Mouse (Mus musculus) liver, adult 2 months (tissue): ENCODE data around the gene Cfap126. TPM values are rescaled to one million over a fixed set of nuclear protein-coding genes. Genes with fewer than 3 reads are reported as not detected.

Source experiments
- DNase-seq: peaks from one replicate; pipeline ENCODE4 v3.0.0-alpha.2; 2011; ENCODE audit warnings: low read depth, low spot score; ENCODE audit errors: extremely low read depth
- H3K27ac ChIP-seq: fragments of 200-500 bp; replicated peaks from 2 replicates; pipeline ENCODE4 v1.5.1; 2012; ENCODE audit warnings: low read depth, mild to moderate bottlenecking, control low read depth, inconsistent platforms, low read length; ENCODE audit not compliant: insufficient read depth
- H3K27me3 ChIP-seq: fragments of 200-500 bp; 2 replicates; pipeline ENCODE4 v1.6.1; 2012; ENCODE audit warnings: mild to moderate bottlenecking, moderate library complexity, low read length, inconsistent platforms; ENCODE audit not compliant: control insufficient read depth, insufficient read depth
- H3K36me3 ChIP-seq: fragments of 200-500 bp; 2 replicates; pipeline ENCODE4 v1.6.1; 2012; ENCODE audit warnings: low read length, inconsistent platforms; ENCODE audit not compliant: control insufficient read depth, insufficient read depth
- H3K4me1 ChIP-seq: fragments of 200-500 bp; 2 replicates; pipeline ENCODE4 v1.6.1; 2011; ENCODE audit warnings: low read length; ENCODE audit not compliant: control insufficient read depth, insufficient read depth
- H3K4me3 ChIP-seq: fragments of 200-500 bp; 2 replicates; pipeline ENCODE4 v1.5.1; 2011; ENCODE audit warnings: low read depth, mild to moderate bottlenecking, control low read depth, low read length, moderate library complexity; ENCODE audit not compliant: insufficient read depth
- H3K79me2 ChIP-seq: fragments of 200-500 bp; 2 replicates; pipeline ENCODE4 v1.6.1; 2012; ENCODE audit warnings: inconsistent platforms, mild to moderate bottlenecking, low read length, moderate library complexity; ENCODE audit not compliant: control insufficient read depth, insufficient read depth
- H3K9ac ChIP-seq: fragments of 200-500 bp; 2 replicates; pipeline ENCODE4 v1.6.1; 2012; ENCODE audit warnings: low read depth, mild to moderate bottlenecking, control low read depth, inconsistent platforms, low read length
- CTCF ChIP-seq: fragments of 200-500 bp; IDR thresholded peaks from 2 replicates; pipeline ENCODE4 v1.5.1; 2011; ENCODE audit warnings: low read depth, low read length, control low read depth
- POLR2A ChIP-seq: fragments of 200-500 bp; IDR thresholded peaks from 2 replicates; pipeline ENCODE4 v1.6.1; 2011; ENCODE audit warnings: low read length, control low read depth; ENCODE audit not compliant: insufficient read depth; ENCODE audit errors: extremely low read depth
- whole genome bisulfite sequencing: fragments of 180-500 bp; shearing (Covaris S2); methylation state at CpG from one replicate; pipeline ENCODE4 v1.1.7; 2018; 5-methylcytosine and 5-hydroxymethylcytosine counted together
- polyA plus RNA-seq: library from polyadenylated mRNA; depleted of rRNA; stranded (reverse); fragments of >200 nt; gene quantifications from 2 replicates; pipeline ENCODE4 v1.2.3, GENCODE M21; 2012; rRNA removed
- total RNA-seq: library from RNA; depleted of rRNA; stranded (reverse); fragments of >200 nt; gene quantifications from 2 replicates; pipeline ENCODE4 v1.2.3, GENCODE M21; 2014; rRNA removed

The Cfap126 gene
- total and polyA plus RNA-seq, 2 experiments = 0.37 to 3.5 TPM

- Histone ChIP-seq H3K4me3 (no peak overlapping the region), H3K4me1 (peaks cover 15% of the 10 kb centered on the region), H3K27ac (peak overlapping the region; percentile 83), H3K79me2 (no peaks in the 10 kb centered on the region), H3K36me3 (no peaks in the 10 kb centered on the region), H3K9ac (peak overlapping the region; percentile 27), H3K27me3 (no peaks in the 10 kb centered on the region)
- 26% methylated on average over 12 of the region's 12 CpGs for WGBS
- peak; percentile 98 for DNase-seq
- TF ChIP-seq POLR2A = no peak
- TF ChIP-seq CTCF = no peak
Measured at GRCm38 (mm10) chr1:171168906-171169305, 55.2 kb downstream of the Cfap126 start.

- peaks cover 12% of the 10 kb centered on the region for H3K4me1 ChIP-seq
- 43% methylated on average over 3 of the region's 3 CpGs for WGBS
- no peaks in the 10 kb centered on the region for H3K27me3 ChIP-seq
- H3K36me3 ChIP-seq = no peaks in the 10 kb centered on the region
- no peak overlapping the region for H3K9ac ChIP-seq
- H3K79me2 ChIP-seq = no peaks in the 10 kb centered on the region
- no peak for TF ChIP-seq POLR2A
- TF ChIP-seq CTCF = no peak
- H3K27ac ChIP-seq = peak overlapping the region; percentile 33; the same call in 1 of the 2 replicates
- no peak overlapping the region for H3K4me3 ChIP-seq
- DNase-seq = peak; percentile 39
Measured at GRCm38 (mm10) chr1:171169913-171170312, 56.2 kb downstream of the Cfap126 start.

GRCm38 (mm10) chr1:171171138-171171537, 57.4 kb downstream of the Cfap126 start:
- no peaks in the 10 kb centered on the region for H3K79me2 ChIP-seq
- no peak for DNase-seq
- no peaks in the 10 kb centered on the region for H3K36me3 ChIP-seq
- peaks cover 12% of the 10 kb centered on the region for H3K4me1 ChIP-seq
- no peak for TF ChIP-seq CTCF
- no peak for TF ChIP-seq POLR2A
- no peaks in the 10 kb centered on the region for H3K27me3 ChIP-seq
- WGBS = 77% methylated on average over 3 of the region's 3 CpGs
- H3K4me3 ChIP-seq = no peak overlapping the region
- H3K9ac ChIP-seq = no peak overlapping the region
- peak overlapping the region; percentile 33; the same call in 1 of the 2 replicates for H3K27ac ChIP-seq

- H3K4me3 ChIP-seq = no peak overlapping the region
- H3K27ac ChIP-seq = no peak overlapping the region
- peaks cover 11% of the 10 kb centered on the region for H3K4me1 ChIP-seq
- DNase-seq = no peak
- no peaks in the 10 kb centered on the region for H3K27me3 ChIP-seq
- TF ChIP-seq CTCF (no peak), POLR2A (no peak)
- H3K36me3 ChIP-seq = no peaks in the 10 kb centered on the region
- no peaks in the 10 kb centered on the region for H3K79me2 ChIP-seq
- no peak overlapping the region for H3K9ac ChIP-seq
- WGBS = 98% methylated on average over 8 of the region's 8 CpGs
Measured at GRCm38 (mm10) chr1:171172779-171173178, 59.1 kb downstream of the Cfap126 start.

Other genes starting within 250 kb of the Cfap126 start
- gene Atf6, start 246.1 kb upstream of the Cfap126 start, total RNA-seq = 30.1 and 38.1 TPM in 2 replicates
- 13.0 and 14.3 TPM in 2 replicates for gene Atf6, start 246.1 kb upstream of the Cfap126 start, polyA plus RNA-seq
- gene Gm26620, start 228.9 kb upstream of the Cfap126 start, total RNA-seq = 0.67 and 0.74 TPM in 2 replicates
- gene Gm26620, start 228.9 kb upstream of the Cfap126 start, polyA plus RNA-seq = 0.59 and 1.1 TPM in 2 replicates
- gene Dusp12, start 228.4 kb upstream of the Cfap126 start, total RNA-seq = 30.4 and 36.2 TPM in 2 replicates
- 12.7 and 17.2 TPM in 2 replicates for gene Dusp12, start 228.4 kb upstream of the Cfap126 start, polyA plus RNA-seq
- gene Fcrlb, start 201.0 kb upstream of the Cfap126 start, total RNA-seq = 0.18 and 0.20 TPM in 2 replicates
- gene Fcrlb, start 201.0 kb upstream of the Cfap126 start, polyA plus RNA-seq = 0.11 TPM in 1 of 2 replicates, not detected in the other
- gene Fcrla, start 186.3 kb upstream of the Cfap126 start, total RNA-seq = 0.83 and 1.1 TPM in 2 replicates
- gene Fcrla, start 186.3 kb upstream of the Cfap126 start, polyA plus RNA-seq = 0.37 and 1.1 TPM in 2 replicates
- gene Fcgr2b, start 137.4 kb upstream of the Cfap126 start, total RNA-seq = 56.6 and 68.7 TPM in 2 replicates
- gene Fcgr2b, start 137.4 kb upstream of the Cfap126 start, polyA plus RNA-seq = 18.6 and 34.9 TPM in 2 replicates
- gene Fcgr4, start 95.0 kb upstream of the Cfap126 start, total RNA-seq = 8.4 and 10.3 TPM in 2 replicates
- 3.1 and 4.5 TPM in 2 replicates for gene Fcgr4, start 95.0 kb upstream of the Cfap126 start, polyA plus RNA-seq
- 11.5 and 14.5 TPM in 2 replicates for gene Fcgr3, start 49.0 kb upstream of the Cfap126 start, total RNA-seq
- 2.6 and 4.5 TPM in 2 replicates for gene Fcgr3, start 49.0 kb upstream of the Cfap126 start, polyA plus RNA-seq
- 194 and 217 TPM in 2 replicates for gene Sdhc, start 36.7 kb downstream of the Cfap126 start, total RNA-seq
- gene Sdhc, start 36.7 kb downstream of the Cfap126 start, polyA plus RNA-seq = 375 and 403 TPM in 2 replicates
- gene Mpz, start 36.8 kb downstream of the Cfap126 start, total RNA-seq = 0.07 and 0.09 TPM in 2 replicates
- 0.27 and 0.83 TPM in 2 replicates for gene Mpz, start 36.8 kb downstream of the Cfap126 start, polyA plus RNA-seq
- 3.8 and 10.0 TPM in 2 replicates for gene Pcp4l1, start 82.3 kb downstream of the Cfap126 start, total RNA-seq
- 10.5 and 15.0 TPM in 2 replicates for gene Pcp4l1, start 82.3 kb downstream of the Cfap126 start, polyA plus RNA-seq
- gene Nr1i3, start 100.1 kb downstream of the Cfap126 start, total RNA-seq = 178 and 264 TPM in 2 replicates
- gene Nr1i3, start 100.1 kb downstream of the Cfap126 start, polyA plus RNA-seq = 215 and 229 TPM in 2 replicates
- 5.5 and 10.7 TPM in 2 replicates for gene Tomm40l, start 108.6 kb downstream of the Cfap126 start, total RNA-seq
- gene Tomm40l, start 108.6 kb downstream of the Cfap126 start, polyA plus RNA-seq = 6.7 and 9.7 TPM in 2 replicates
- 15,245 and 18,176 TPM in 2 replicates for gene Apoa2, start 111.1 kb downstream of the Cfap126 start, total RNA-seq
- 28,168 and 29,095 TPM in 2 replicates for gene Apoa2, start 111.1 kb downstream of the Cfap126 start, polyA plus RNA-seq
- 6.4 and 12.4 TPM in 2 replicates for gene Fcer1g, start 120.4 kb downstream of the Cfap126 start, total RNA-seq
- 21.3 and 50.7 TPM in 2 replicates for gene Fcer1g, start 120.4 kb downstream of the Cfap126 start, polyA plus RNA-seq
- 0.09 and 0.13 TPM in 2 replicates for gene Adamts4, start 136.5 kb downstream of the Cfap126 start, total RNA-seq
- gene Adamts4, start 136.5 kb downstream of the Cfap126 start, polyA plus RNA-seq = 0.15 and 0.37 TPM in 2 replicates
- 272 and 275 TPM in 2 replicates for gene Ndufs2, start 137.5 kb downstream of the Cfap126 start, total RNA-seq
- 174 and 195 TPM in 2 replicates for gene Ndufs2, start 137.5 kb downstream of the Cfap126 start, polyA plus RNA-seq
- gene B4galt3, start 156.4 kb downstream of the Cfap126 start, total RNA-seq = 4.8 and 6.4 TPM in 2 replicates
- 16.1 and 23.9 TPM in 2 replicates for gene B4galt3, start 156.4 kb downstream of the Cfap126 start, polyA plus RNA-seq
- 11.0 and 14.4 TPM in 2 replicates for gene Ppox, start 167.3 kb downstream of the Cfap126 start, total RNA-seq
- 19.6 and 31.2 TPM in 2 replicates for gene Ppox, start 167.3 kb downstream of the Cfap126 start, polyA plus RNA-seq
- 4.3 and 7.2 TPM in 2 replicates for gene Usp21, start 174.1 kb downstream of the Cfap126 start, total RNA-seq
- 20.2 and 23.8 TPM in 2 replicates for gene Usp21, start 174.1 kb downstream of the Cfap126 start, polyA plus RNA-seq
- gene Ufc1, start 181.1 kb downstream of the Cfap126 start, total RNA-seq = 96.5 and 103 TPM in 2 replicates
- 30.3 and 34.5 TPM in 2 replicates for gene Ufc1, start 181.1 kb downstream of the Cfap126 start, polyA plus RNA-seq
- gene Dedd, start 215.2 kb downstream of the Cfap126 start, total RNA-seq = 14.7 and 15.8 TPM in 2 replicates
- 28.3 and 34.1 TPM in 2 replicates for gene Dedd, start 215.2 kb downstream of the Cfap126 start, polyA plus RNA-seq
- 128 and 132 TPM in 2 replicates for gene Nit1, start 231.7 kb downstream of the Cfap126 start, total RNA-seq
- 120 and 139 TPM in 2 replicates for gene Nit1, start 231.7 kb downstream of the Cfap126 start, polyA plus RNA-seq
- 21.6 and 26.6 TPM in 2 replicates for gene Pfdn2, start 231.8 kb downstream of the Cfap126 start, total RNA-seq
- 13.1 and 15.2 TPM in 2 replicates for gene Pfdn2, start 231.8 kb downstream of the Cfap126 start, polyA plus RNA-seq
- gene Klhdc9, start 246.9 kb downstream of the Cfap126 start, total RNA-seq = not detected in 2 replicates
- gene Klhdc9, start 246.9 kb downstream of the Cfap126 start, polyA plus RNA-seq = 0.05 TPM in 1 of 2 replicates, not detected in the other